Mouse (Mus musculus) hindbrain, embryonic 16.5 days (tissue): ENCODE measurements around the gene Camk2n1. TPM values are rescaled to one million over a fixed set of nuclear protein-coding genes. Genes with fewer than 3 reads are reported as not detected.
A peak's percentile ranks its signal among the peaks of the same experiment; 100 is the strongest.

Source experiments
- ATAC-seq: fragments of 200-750 bp; cut with Nextera tagmentation; 2 replicates; pipeline ENCODE4 v1.8.0; 2017; ENCODE audit warnings: moderate TSS enrichment, moderate library complexity
- H3K27ac ChIP-seq: fragments of 300-500 bp; sonication (generic); 2 replicates; pipeline ENCODE4 v1.5.1; 2014; ENCODE audit warnings: low read depth, mild to moderate bottlenecking, control low read depth, low read length, moderate library complexity
- H3K27me3 ChIP-seq: fragments of 300-500 bp; sonication (generic); replicated peaks from 2 replicates; pipeline ENCODE4 v1.6.1; 2014; ENCODE audit warnings: low read length; ENCODE audit not compliant: control insufficient read depth, insufficient read depth
- H3K36me3 ChIP-seq: fragments of 300-500 bp; sonication (generic); 2 replicates; pipeline ENCODE4 v1.6.1; 2014; ENCODE audit warnings: mild to moderate bottlenecking, low read length, moderate library complexity, mixed read lengths; ENCODE audit not compliant: control insufficient read depth, insufficient read depth
- H3K4me1 ChIP-seq: fragments of 300-500 bp; sonication (generic); 2 replicates; pipeline ENCODE4 v1.6.1; 2014; ENCODE audit warnings: low read depth, low read length; ENCODE audit not compliant: control insufficient read depth, insufficient read depth
- H3K4me2 ChIP-seq: fragments of 300-500 bp; sonication (generic); 2 replicates; pipeline ENCODE4 v1.6.1; 2014; ENCODE audit warnings: mild to moderate bottlenecking, low read length, control low read depth, moderate library complexity
- H3K4me3 ChIP-seq: fragments of 300-500 bp; sonication (generic); 2 replicates; pipeline ENCODE4 v1.5.1; 2014; ENCODE audit warnings: mild to moderate bottlenecking, low read length, control low read depth, moderate library complexity
- H3K9ac ChIP-seq: fragments of 300-500 bp; sonication (generic); 2 replicates; pipeline ENCODE4 v1.6.1; 2014; ENCODE audit warnings: low read depth, mild to moderate bottlenecking, control low read depth, low read length, moderate library complexity
- H3K9me3 ChIP-seq: fragments of 300-500 bp; sonication (generic); 2 replicates; pipeline ENCODE4 v1.6.1; 2014; ENCODE audit warnings: mild to moderate bottlenecking, low read length, moderate library complexity; ENCODE audit not compliant: control insufficient read depth
- WGBS: fragments of 180-500 bp; shearing (Covaris S2); extraction: QIAGEN DNeasy Blood & Tissue Kit; methylation state at CpG from one replicate; pipeline ENCODE4 v1.1.7; 2014; 5-methylcytosine and 5-hydroxymethylcytosine counted together
- polyA plus RNA-seq: library from polyadenylated mRNA; unstranded; fragments of >200 nt; fragmentation: Nextera tagmentation; extraction: Ambion mirVana; gene quantifications from 2 replicates; pipeline ENCODE4 v1.2.1, GENCODE M21; 2015

Gene Camk2n1
- polyA plus RNA-seq, 1 experiment from 2014 or later: 16.7 TPM

- no peak overlapping the region for H3K4me3 ChIP-seq
- WGBS: 5% methylated on average over 5 of the region's 5 CpGs
- no peak for ATAC-seq
These were observed 9.2 kb upstream of the Camk2n1 start for GRCm38 (mm10) chr4:138444941-138445340.

DNA sequence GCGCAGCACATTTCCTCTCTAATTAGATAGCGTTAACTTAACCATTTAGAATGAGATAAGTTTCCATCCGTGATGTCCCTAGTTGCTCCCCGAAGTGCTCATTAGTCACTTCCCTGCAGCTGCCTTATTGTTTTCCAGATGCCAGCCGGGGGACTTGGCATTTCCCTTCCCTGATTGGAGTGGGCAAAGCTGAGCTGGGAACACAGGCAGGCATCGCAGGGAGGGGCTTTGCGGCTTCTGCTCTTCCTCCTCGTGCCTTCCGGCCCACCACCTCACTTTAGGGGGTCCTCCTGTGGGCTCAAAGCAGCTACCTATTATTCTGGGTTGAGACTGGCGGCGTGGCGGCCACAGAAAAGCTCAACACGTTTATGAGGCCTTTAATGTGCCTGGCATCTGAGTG is 7.1 kb upstream of the Camk2n1 start:
- H3K4me1 ChIP-seq: peaks cover 17% of the 10 kb centered on the region
- H3K36me3 ChIP-seq: 0 out of 2 replicates have a peak, but pooled peaks cover 2% of the 10 kb centered on the region
- 0 out of 2 replicates have a peak overlapping the region, but pooled peaks have one; percentile 5 for H3K4me2 ChIP-seq
- peak overlapping the region; percentile 76 for H3K27ac ChIP-seq
- H3K9me3 ChIP-seq: no peaks in the 10 kb centered on the region
- H3K4me3 ChIP-seq: no peak overlapping the region
- H3K27me3 ChIP-seq: no peaks in the 10 kb centered on the region
- peak overlapping the region; percentile 43 for H3K9ac ChIP-seq
- 11% methylated on average over 13 of the region's 13 CpGs for WGBS
- ATAC-seq: peak; percentile 58

More at GRCm38 (mm10) chr4:138444941-138445340, 9.2 kb upstream of the Camk2n1 start:
- H3K4me2 ChIP-seq: no peak overlapping the region
- H3K36me3 ChIP-seq: peaks cover 6% of the 10 kb centered on the region
- no peaks in the 10 kb centered on the region for H3K27me3 ChIP-seq
- H3K9ac ChIP-seq: no peak overlapping the region
- no peak overlapping the region for H3K27ac ChIP-seq
- peaks cover 17% of the 10 kb centered on the region for H3K4me1 ChIP-seq
- H3K9me3 ChIP-seq: no peaks in the 10 kb centered on the region

DNA sequence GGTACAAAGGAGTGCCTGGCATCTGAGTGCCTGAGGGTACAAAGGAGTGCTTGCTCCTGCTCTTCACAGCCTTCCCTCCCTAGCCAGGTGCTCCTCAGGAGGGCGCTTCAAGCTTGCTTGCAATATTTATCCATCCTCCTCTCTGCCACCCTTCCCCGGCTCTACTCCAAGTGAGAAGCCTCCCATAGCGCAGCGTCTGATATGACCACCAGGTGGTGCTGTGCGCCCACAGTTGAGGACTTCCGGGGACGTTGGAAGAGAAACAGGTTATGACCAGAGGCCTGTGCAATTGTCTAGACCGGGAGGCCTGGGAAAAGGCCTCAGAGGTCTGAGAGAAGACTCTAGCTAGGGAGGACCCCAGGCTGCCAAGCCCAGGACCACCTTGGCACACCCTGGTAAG is 6.7 kb upstream of the Camk2n1 start:
- H3K9me3 ChIP-seq: no peaks in the 10 kb centered on the region
- ATAC-seq: peak; percentile 89
- H3K4me1 ChIP-seq: peaks cover 17% of the 10 kb centered on the region
- no peak overlapping the region for H3K4me3 ChIP-seq
- H3K27me3 ChIP-seq: no peaks in the 10 kb centered on the region
- peak overlapping the region; percentile 52 for H3K9ac ChIP-seq
- peak overlapping the region; percentile 76 for H3K27ac ChIP-seq
- 0 out of 2 replicates have a peak, but pooled peaks cover 2% of the 10 kb centered on the region for H3K36me3 ChIP-seq
- WGBS: 0% methylated on average over 8 of the region's 8 CpGs
- H3K4me2 ChIP-seq: 0 out of 2 replicates have a peak overlapping the region, but pooled peaks have one; percentile 5

- no peaks in the 10 kb centered on the region for H3K27me3 ChIP-seq
- H3K4me1 ChIP-seq: peaks cover 21% of the 10 kb centered on the region
- 0 out of 2 replicates have a peak, but pooled peaks cover 2% of the 10 kb centered on the region for H3K36me3 ChIP-seq
- H3K9ac ChIP-seq: peak overlapping the region; percentile 52
- WGBS: 26% methylated on average over 15 of the region's 15 CpGs
- peak overlapping the region; percentile 67 for H3K27ac ChIP-seq
- H3K4me2 ChIP-seq: peak overlapping the region; percentile 3; the same call in 1 of the 2 replicates
- H3K9me3 ChIP-seq: no peaks in the 10 kb centered on the region
- no peak overlapping the region for H3K4me3 ChIP-seq
- ATAC-seq: no peak; the same call in none of the 2 replicates
These were observed 6.1 kb upstream of the Camk2n1 start for GRCm38 (mm10) chr4:138447827-138448602.

GRCm38 (mm10) chr4:138448872-138449615 is 5.1 kb upstream of the Camk2n1 start:
- H3K9ac ChIP-seq: no peak overlapping the region
- H3K4me2 ChIP-seq: no peak overlapping the region
- H3K4me1 ChIP-seq: peaks cover 29% of the 10 kb centered on the region
- no peaks in the 10 kb centered on the region for H3K36me3 ChIP-seq
- no peak overlapping the region for H3K4me3 ChIP-seq
- H3K27me3 ChIP-seq: no peaks in the 10 kb centered on the region
- no peak overlapping the region for H3K27ac ChIP-seq
- 37% methylated on average over 7 of the region's 7 CpGs for WGBS
- H3K9me3 ChIP-seq: no peaks in the 10 kb centered on the region
- no peak for ATAC-seq

GRCm38 (mm10) chr4:138449636-138450314 is 4.3 kb upstream of the Camk2n1 start:
- WGBS: 53% methylated on average over 12 of the region's 12 CpGs
- Histone ChIP-seq H3K4me3 (no peak overlapping the region), H3K4me2 (no peak overlapping the region), H3K27ac (no peak overlapping the region), H3K36me3 (no peaks in the 10 kb centered on the region), H3K4me1 (peaks cover 29% of the 10 kb centered on the region), H3K27me3 (no peaks in the 10 kb centered on the region), H3K9ac (no peak overlapping the region), H3K9me3 (no peaks in the 10 kb centered on the region)
- ATAC-seq: no peak

GRCm38 (mm10) chr4:138452306-138453096 is 1.6 kb upstream of the Camk2n1 start:
- Histone ChIP-seq H3K27me3 (no peaks in the 10 kb centered on the region), H3K9ac (no peak overlapping the region), H3K4me2 (no peak overlapping the region), H3K36me3 (no peaks in the 10 kb centered on the region), H3K27ac (peak overlapping the region; percentile 5; the same call in 1 of the 2 replicates), H3K9me3 (no peaks in the 10 kb centered on the region), H3K4me1 (peaks cover 31% of the 10 kb centered on the region), H3K4me3 (no peak overlapping the region)
- ATAC-seq: no peak
- 30% methylated on average over 15 of the region's 15 CpGs for WGBS

GRCm38 (mm10) chr4:138453097-138453752 is 889 bp upstream of the Camk2n1 start:
- WGBS: 4% methylated on average over 18 of the region's 19 CpGs
- Histone ChIP-seq H3K9ac (peak overlapping the region; percentile 97), H3K9me3 (no peaks in the 10 kb centered on the region), H3K27me3 (no peaks in the 10 kb centered on the region), H3K4me1 (peaks cover 30% of the 10 kb centered on the region), H3K4me3 (peak overlapping the region; percentile 98), H3K4me2 (peak overlapping the region; percentile 92), H3K36me3 (no peaks in the 10 kb centered on the region), H3K27ac (peak overlapping the region; percentile 96)
- ATAC-seq: no peak
